ENCODE assay signal across 11 mouse cellular contexts in genomic region chr17:25686323-25686722, GRCm38 (mm10). TPM values are rescaled to one million over a fixed set of nuclear protein-coding genes. Genes with fewer than 3 reads are reported as not detected.
DNase-seq lines count a peak whose midpoint lies in the region; ATAC-seq and TF ChIP-seq lines count a peak whose summit lies in the region.
"Had no signal": no experiment of that assay in that cellular context is flagged by ENCODE, and none has a peak within 500 bp of the region (broad histone marks: within the 10 kb centered on the region; RNA-seq: fewer than 3 reads in every experiment).

No protein-coding gene starts in this region.

- H3K9me3 ChIP-seq in stomach, postnatal 0 days (ENCODE audit: control insufficient read depth, low read length): no peaks in the 10 kb centered on the region
- H3K9me3 ChIP-seq: limb, embryonic 13.5 days had no signal

- H3K27me3 ChIP-seq in stomach, postnatal 0 days (ENCODE audit: control insufficient read depth, insufficient read depth, low read length): no peaks in the 10 kb centered on the region

- peak; percentile 58 for TF ChIP-seq CTCF in stomach, postnatal 0 days (IDR thresholded peaks at IDR 0.05; ENCODE audit: low read depth)

- no peaks in the 10 kb centered on the region for H3K36me3 ChIP-seq in stomach, postnatal 0 days (ENCODE audit: control insufficient read depth, insufficient read depth, low read length)
- H3K36me3 ChIP-seq: limb, embryonic 13.5 days had no signal

- no peak overlapping the region for H3K4me2 ChIP-seq in stomach, postnatal 0 days (replicated peaks; ENCODE audit: low read depth)
- H3K4me2 ChIP-seq: limb, embryonic 13.5 days had no signal

- H3K27ac ChIP-seq in stomach, postnatal 0 days (replicated peaks): no peak overlapping the region
- H3K27ac ChIP-seq: limb, embryonic 13.5 days had no signal

- DNase-seq in adrenal gland, postnatal 10 days: peak; percentile 21
- no peak for DNase-seq in adrenal gland, postnatal 25 days
- peak; percentile 33 to 52 for DNase-seq in kidney, postnatal 4 days
- no peak for DNase-seq in kidney, postnatal 25 days
- DNase-seq in thymus, postnatal 4 days: peak; percentile 64
- no peak for DNase-seq in thymus, postnatal 25 days
- no peak for DNase-seq in stomach, postnatal 0 days (ENCODE audit: low spot score)
- no peak for DNase-seq in adrenal gland, postnatal 4 days (ENCODE audit: low spot score in 2 of 2)
- DNase-seq: kidney, adult 9 months had no signal

- no peak for TF ChIP-seq EP300 in stomach, postnatal 0 days (optimal IDR thresholded peaks at IDR 0.05)

- WGBS in stomach, postnatal 0 days: 47% methylated on average over 7 of the region's 7 CpGs

- H3K9ac ChIP-seq in stomach, postnatal 0 days (ENCODE audit: low read length): no peak overlapping the region
- H3K9ac ChIP-seq: limb, embryonic 13.5 days had no signal

- no peak for ATAC-seq in stomach, postnatal 0 days (ENCODE audit: low FRiP score, low TSS enrichment)

- no peak overlapping the region for H3K4me3 ChIP-seq in stomach, postnatal 0 days (ENCODE audit: low read depth, low read length)
- H3K4me3 ChIP-seq: limb, embryonic 13.5 days had no signal

- no peaks in the 10 kb centered on the region for H3K4me1 ChIP-seq in stomach, postnatal 0 days (replicated peaks; ENCODE audit: control insufficient read depth, insufficient read depth)

RNA-seq across cellular contexts. Expression of gene Gng13, which starts 30.6 kb away (rescaled TPM):
- total RNA-seq in adrenal gland, postnatal 10 days (2021): under 1 TPM in 1 of 2 experiments, not detected in 1; 0.70 TPM
- total RNA-seq in adrenal gland, postnatal 25 days (2021): not detected in 2 replicates
- 1.4 and 1.7 TPM in 2 replicates for polyA plus RNA-seq in stomach, postnatal 0 days (2015; fragmentation: Nextera tagmentation; extraction: Ambion mirVana)
- 1 to 10 TPM in 1 of 2 experiments, not detected in 1; 1.8 TPM for total RNA-seq in adrenal gland, postnatal 4 days (2021)
- polyA plus RNA-seq: gonadal fat pad, adult 2 months had no signal

RNA-seq across cellular contexts. Expression of gene Chtf18, which starts 40.9 kb away (rescaled TPM):
- 10 to 100 TPM in 1 of 2 experiments, 1 to 10 TPM in 1; 7.9 to 11.2 TPM for total RNA-seq in adrenal gland, postnatal 10 days (2021)
- total RNA-seq in adrenal gland, postnatal 25 days (2021): 6.3 and 7.8 TPM in 2 replicates
- polyA plus RNA-seq in stomach, postnatal 0 days (2015; fragmentation: Nextera tagmentation; extraction: Ambion mirVana): 4.2 and 5.4 TPM in 2 replicates
- total RNA-seq in adrenal gland, postnatal 4 days (2021): 10 to 100 TPM; 16.2 to 17.7 TPM

RNA-seq across cellular contexts. Expression of gene Rpusd1, which starts 41.1 kb away (rescaled TPM):
- 10 to 100 TPM in 1 of 2 experiments, 1 to 10 TPM in 1; 9.5 to 11.0 TPM for total RNA-seq in adrenal gland, postnatal 10 days (2021)
- total RNA-seq in adrenal gland, postnatal 25 days (2021): 14.1 and 14.6 TPM in 2 replicates
- polyA plus RNA-seq in stomach, postnatal 0 days (2015; fragmentation: Nextera tagmentation; extraction: Ambion mirVana): 10.3 and 10.5 TPM in 2 replicates
- total RNA-seq in adrenal gland, postnatal 4 days (2021): 10 to 100 TPM; 16.6 to 18.2 TPM

RNA-seq across cellular contexts. Expression of gene Mslnl, which starts 49.5 kb away (rescaled TPM):
- total RNA-seq in adrenal gland, postnatal 10 days (2021): not detected
- total RNA-seq in adrenal gland, postnatal 25 days (2021): not detected in 2 replicates
- 0.05 and 0.10 TPM in 2 replicates for polyA plus RNA-seq in stomach, postnatal 0 days (2015; fragmentation: Nextera tagmentation; extraction: Ambion mirVana)
- total RNA-seq in adrenal gland, postnatal 4 days (2021): not detected
- polyA plus RNA-seq: limb, embryonic 13.5 days had no signal

Comparison
In these comparisons a context has a peak if more than half of its experiments do, and no peak if none do; other contexts are left out.
1. DNase-seq: peak in adrenal gland, postnatal 10 days (single experiment), kidney, postnatal 4 days (2 of 2) and thymus, postnatal 4 days (single experiment); none in adrenal gland, postnatal 25 days (single experiment), kidney, postnatal 25 days (0 of 2), thymus, postnatal 25 days (single experiment), stomach, postnatal 0 days (single experiment) and adrenal gland, postnatal 4 days (0 of 2).